Mouse (Mus musculus): ENCODE measurements at regions not wholly inside any gene's neighbourhood (a gene's known extent, or its start where the extent isn't known, plus 50 kb on each side); places are given as distances from the start of the nearest gene placed in this dataset.
"Not testable (repeated sequence)": the region's sequence is repeated elsewhere in the genome, so short reads cannot be mapped to it uniquely, and the experiment has no call there.

GRCm38 (mm10) chr14:86297991-86298390 lies 843.0 kb downstream of the Diaph3 start:
- peaks cover 5% of the 10 kb centered on the region for H3K4me1 ChIP-seq
- H3K36me3 ChIP-seq (replicated peaks; ENCODE audit: low read length) = no peaks in the 10 kb centered on the region
- no peaks in the 10 kb centered on the region for H3K9me3 ChIP-seq
- H3K27me3 ChIP-seq (replicated peaks) = no peaks in the 10 kb centered on the region
- TF ChIP-seq FLI1 (IDR thresholded peaks at IDR 0.05; ENCODE audit: low read length) (no peak), GATA1 (IDR thresholded peaks at IDR 0.05; ENCODE audit: borderline replicate concordance, low read length) (no peak)
- H3K4me3 ChIP-seq (replicated peaks) = no peak overlapping the region

GRCm38 (mm10) chr14:86294606-86295005 lies 846.4 kb downstream of the Diaph3 start:
- not testable (repeated sequence) for H3K4me3 ChIP-seq (replicated peaks); H3K36me3 ChIP-seq (replicated peaks; ENCODE audit: low read length); H3K27me3 ChIP-seq (replicated peaks); H3K9me3 ChIP-seq; H3K4me1 ChIP-seq

GRCm38 (mm10) chr14:86293804-86294203 lies 847.2 kb downstream of the Diaph3 start:
- TF ChIP-seq GATA1 (IDR thresholded peaks at IDR 0.05; ENCODE audit: borderline replicate concordance, low read length) = no peak
- no peaks in the 10 kb centered on the region for H3K36me3 ChIP-seq (replicated peaks; ENCODE audit: low read length)
- H3K27me3 ChIP-seq (replicated peaks) = no peaks in the 10 kb centered on the region
- peak overlapping the region; percentile 5 for H3K4me3 ChIP-seq (replicated peaks)
- no peaks in the 10 kb centered on the region for H3K9me3 ChIP-seq
- peaks cover 5% of the 10 kb centered on the region for H3K4me1 ChIP-seq

GRCm38 (mm10) chr14:86293371-86293770 lies 847.7 kb downstream of the Diaph3 start:
- TF ChIP-seq FLI1 (IDR thresholded peaks at IDR 0.05; ENCODE audit: low read length) (no peak), GATA1 (IDR thresholded peaks at IDR 0.05; ENCODE audit: borderline replicate concordance, low read length) (no peak)
- peaks cover 5% of the 10 kb centered on the region for H3K4me1 ChIP-seq
- H3K27me3 ChIP-seq (replicated peaks) = no peaks in the 10 kb centered on the region
- no peaks in the 10 kb centered on the region for H3K9me3 ChIP-seq
- no peaks in the 10 kb centered on the region for H3K36me3 ChIP-seq (replicated peaks; ENCODE audit: low read length)
- H3K4me3 ChIP-seq (replicated peaks) = peak overlapping the region; percentile 5

GRCm38 (mm10) chr14:86290556-86290955 lies 850.5 kb downstream of the Diaph3 start:
- Histone ChIP-seq H3K27me3 (replicated peaks) (no peaks in the 10 kb centered on the region), H3K4me1 (peaks cover 5% of the 10 kb centered on the region), H3K4me3 (replicated peaks) (no peak overlapping the region), H3K9me3 (no peaks in the 10 kb centered on the region), H3K36me3 (replicated peaks; ENCODE audit: low read length) (no peaks in the 10 kb centered on the region)
- TF ChIP-seq FLI1 (IDR thresholded peaks at IDR 0.05; ENCODE audit: low read length) = no peak
- TF ChIP-seq GATA1 (IDR thresholded peaks at IDR 0.05; ENCODE audit: borderline replicate concordance, low read length) = no peak

- Histone ChIP-seq H3K9me3 (no peaks in the 10 kb centered on the region), H3K4me3 (replicated peaks) (no peak overlapping the region), H3K27me3 (replicated peaks) (no peaks in the 10 kb centered on the region), H3K36me3 (replicated peaks; ENCODE audit: low read length) (no peaks in the 10 kb centered on the region), H3K4me1 (no peaks in the 10 kb centered on the region; the same call in 1 of the 2 replicates)
- TF ChIP-seq GATA1 (IDR thresholded peaks at IDR 0.05; ENCODE audit: borderline replicate concordance, low read length) = no peak
- no peak for TF ChIP-seq FLI1 (IDR thresholded peaks at IDR 0.05; ENCODE audit: low read length)
These were observed 879.3 kb downstream of the Diaph3 start for GRCm38 (mm10) chr14:86261640-86262230.

GRCm38 (mm10) chr14:86254196-86254595 lies 886.8 kb downstream of the Diaph3 start:
- Histone ChIP-seq H3K4me3 (replicated peaks) (no peak overlapping the region), H3K4me1 (no peaks in the 10 kb centered on the region), H3K27me3 (replicated peaks) (no peaks in the 10 kb centered on the region), H3K9me3 (no peaks in the 10 kb centered on the region), H3K36me3 (replicated peaks; ENCODE audit: low read length) (no peaks in the 10 kb centered on the region)
- no peak for TF ChIP-seq GATA1 (IDR thresholded peaks at IDR 0.05; ENCODE audit: borderline replicate concordance, low read length)
- no peak for TF ChIP-seq FLI1 (IDR thresholded peaks at IDR 0.05; ENCODE audit: low read length)

- no peaks in the 10 kb centered on the region for H3K4me1 ChIP-seq
- H3K27me3 ChIP-seq (replicated peaks) = no peaks in the 10 kb centered on the region
- no peaks in the 10 kb centered on the region for H3K9me3 ChIP-seq
- TF ChIP-seq FLI1 (IDR thresholded peaks at IDR 0.05; ENCODE audit: low read length) = no peak
- TF ChIP-seq GATA1 (IDR thresholded peaks at IDR 0.05; ENCODE audit: borderline replicate concordance, low read length) = no peak
- no peak overlapping the region for H3K4me3 ChIP-seq (replicated peaks)
- H3K36me3 ChIP-seq (replicated peaks; ENCODE audit: low read length) = no peaks in the 10 kb centered on the region
These were observed 889.4 kb downstream of the Diaph3 start for GRCm38 (mm10) chr14:86251617-86252016.

GRCm38 (mm10) chr14:86247686-86248085 lies 893.3 kb downstream of the Diaph3 start:
- Histone ChIP-seq H3K9me3 (no peaks in the 10 kb centered on the region), H3K4me3 (replicated peaks) (no peak overlapping the region), H3K36me3 (replicated peaks; ENCODE audit: low read length) (no peaks in the 10 kb centered on the region), H3K4me1 (peaks cover 15% of the 10 kb centered on the region), H3K27me3 (replicated peaks) (no peaks in the 10 kb centered on the region)
- TF ChIP-seq GATA1 (IDR thresholded peaks at IDR 0.05; ENCODE audit: borderline replicate concordance, low read length) (no peak), FLI1 (IDR thresholded peaks at IDR 0.05; ENCODE audit: low read length) (no peak)

- Histone ChIP-seq H3K27me3 (replicated peaks) (no peaks in the 10 kb centered on the region), H3K9me3 (no peaks in the 10 kb centered on the region), H3K4me1 (peaks cover 18% of the 10 kb centered on the region), H3K4me3 (replicated peaks) (no peak overlapping the region), H3K36me3 (replicated peaks; ENCODE audit: low read length) (no peaks in the 10 kb centered on the region)
- TF ChIP-seq GATA1 (IDR thresholded peaks at IDR 0.05; ENCODE audit: borderline replicate concordance, low read length) = no peak
- no peak for TF ChIP-seq FLI1 (IDR thresholded peaks at IDR 0.05; ENCODE audit: low read length)
These were observed 894.3 kb downstream of the Diaph3 start for GRCm38 (mm10) chr14:86246770-86247169.

- no peak for TF ChIP-seq FLI1 (IDR thresholded peaks at IDR 0.05; ENCODE audit: low read length)
- Histone ChIP-seq H3K4me1 (peaks cover 18% of the 10 kb centered on the region), H3K9me3 (no peaks in the 10 kb centered on the region), H3K36me3 (replicated peaks; ENCODE audit: low read length) (no peaks in the 10 kb centered on the region), H3K4me3 (replicated peaks) (peak overlapping the region; percentile 78), H3K27me3 (replicated peaks) (no peaks in the 10 kb centered on the region)
These were observed 897.4 kb downstream of the Diaph3 start for GRCm38 (mm10) chr14:86243662-86244061.
